Mouse (Mus musculus) cerebellum, adult 2 months (tissue): ENCODE data around the gene Fxyd6. TPM values are rescaled to one million over a fixed set of nuclear protein-coding genes. Genes with fewer than 3 reads are reported as not detected.

Experiments used
- DNase-seq, 2 experiments: peaks; one replicate each; pipeline ENCODE4 v3.0.0; 2021
- H3K27ac ChIP-seq: fragments of 200-500 bp; 2 replicates; pipeline ENCODE4 v1.5.1; 2012; ENCODE audit warnings: low read length, control low read depth, inconsistent platforms; ENCODE audit not compliant: insufficient read depth
- H3K27me3 ChIP-seq: fragments of 200-500 bp; 2 replicates; pipeline ENCODE4 v1.6.1; 2012; ENCODE audit warnings: inconsistent platforms, mild to moderate bottlenecking, low read length, moderate library complexity; ENCODE audit not compliant: control insufficient read depth, insufficient read depth
- H3K4me1 ChIP-seq: fragments of 200-500 bp; 2 replicates; pipeline ENCODE4 v1.6.1; 2011; ENCODE audit warnings: low read length; ENCODE audit not compliant: control insufficient read depth, insufficient read depth
- H3K4me3 ChIP-seq: fragments of 200-500 bp; replicated peaks from 2 replicates; pipeline ENCODE3; 2011; ENCODE audit warnings: mild to moderate bottlenecking, low read depth, low read length, control low read depth; ENCODE audit not compliant: insufficient read depth
- CTCF ChIP-seq: fragments of 200-500 bp; IDR thresholded peaks from 2 replicates; pipeline ENCODE4 v1.5.1; 2011; ENCODE audit warnings: low read depth, mild to moderate bottlenecking, control low read depth, low read length, moderate library complexity, borderline replicate concordance; ENCODE audit not compliant: insufficient read depth
- POLR2A ChIP-seq: fragments of 200-500 bp; IDR thresholded peaks from 2 replicates; pipeline ENCODE4 v1.6.1; 2011; ENCODE audit warnings: low read length, control low read depth, borderline replicate concordance; ENCODE audit not compliant: insufficient read depth
- WGBS: fragments of 180-500 bp; shearing (Covaris S2); methylation state at CpG from one replicate; pipeline ENCODE4 v1.1.7; 2018; 5-methylcytosine and 5-hydroxymethylcytosine counted together
- polyA plus RNA-seq: library from polyadenylated mRNA; depleted of rRNA; stranded (reverse); fragments of >200 nt; gene quantifications from 2 replicates; pipeline ENCODE4 v1.2.3, GENCODE M21; 2012

Fxyd6 gene
- polyA plus RNA-seq, 1 experiment: 104 TPM

GRCm38 (mm10) chr9:45376883-45377282 is 6.9 kb downstream of the Fxyd6 start:
- TF ChIP-seq CTCF (no peak), POLR2A (no peak)
- WGBS: 19% methylated on average over 2 of the region's 2 CpGs
- Histone ChIP-seq H3K27me3 (no peaks in the 10 kb centered on the region), H3K4me3 (no peak overlapping the region), H3K27ac (no peak overlapping the region), H3K4me1 (peaks cover 49% of the 10 kb centered on the region)
- DNase-seq: peak; percentile 71 to 83

GRCm38 (mm10) chr9:45380411-45381251 is 10.6 kb downstream of the Fxyd6 start:
- no peak for TF ChIP-seq POLR2A
- no peak for TF ChIP-seq CTCF
- Histone ChIP-seq H3K4me1 (peaks cover 53% of the 10 kb centered on the region), H3K27me3 (no peaks in the 10 kb centered on the region), H3K27ac (peak overlapping the region; percentile 39; the same call in 1 of the 2 replicates), H3K4me3 (no peak overlapping the region)
- DNase-seq: peak; percentile 76 to 86
- 31% methylated on average over 10 of the region's 10 CpGs for WGBS

DNA sequence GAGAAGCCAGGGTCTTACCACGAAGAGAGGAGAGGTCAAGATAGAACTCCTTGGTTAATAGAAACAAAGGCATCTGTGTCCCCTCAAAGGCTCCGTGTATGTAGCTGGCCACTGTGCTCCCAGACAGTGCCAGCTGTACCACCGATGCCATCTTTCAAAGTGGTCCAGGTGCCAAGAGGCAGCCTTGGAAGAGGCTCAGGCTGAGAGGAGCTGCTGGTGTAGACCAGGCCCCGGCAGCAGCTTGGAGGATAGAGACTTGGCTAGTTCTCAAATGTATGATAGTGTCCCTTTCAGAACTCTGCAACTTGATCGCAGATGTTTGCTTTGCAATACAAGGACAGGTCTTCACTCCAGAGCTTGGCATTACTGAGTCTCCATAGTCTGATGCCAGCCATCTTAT is 12.4 kb downstream of the Fxyd6 start:
- DNase-seq: peak in 1 of 2 experiments; percentile 42
- H3K4me3 ChIP-seq: no peak overlapping the region
- no peaks in the 10 kb centered on the region for H3K27me3 ChIP-seq
- TF ChIP-seq POLR2A (no peak), CTCF (no peak)
- no peak overlapping the region for H3K27ac ChIP-seq
- WGBS: 26% methylated on average over 5 of the region's 5 CpGs
- H3K4me1 ChIP-seq: peaks cover 45% of the 10 kb centered on the region

- peaks cover 41% of the 10 kb centered on the region for H3K4me1 ChIP-seq
- TF ChIP-seq POLR2A (no peak), CTCF (no peak)
- DNase-seq: no peak
- WGBS: 68% methylated on average over 5 of the region's 5 CpGs
- H3K4me3 ChIP-seq: no peak overlapping the region
- H3K27me3 ChIP-seq: no peaks in the 10 kb centered on the region
- no peak overlapping the region for H3K27ac ChIP-seq
Measured at GRCm38 (mm10) chr9:45382834-45383233, 12.8 kb downstream of the Fxyd6 start.

GRCm38 (mm10) chr9:45383883-45384282 is 13.9 kb downstream of the Fxyd6 start:
- Histone ChIP-seq H3K27me3 (no peaks in the 10 kb centered on the region), H3K27ac (no peak overlapping the region), H3K4me3 (no peak overlapping the region), H3K4me1 (peaks cover 35% of the 10 kb centered on the region)
- WGBS: 72% methylated on average over 6 of the region's 6 CpGs
- no peak for DNase-seq
- TF ChIP-seq POLR2A: no peak
- TF ChIP-seq CTCF: no peak

- no peak for DNase-seq
- Histone ChIP-seq H3K4me3 (no peak overlapping the region), H3K27ac (no peak overlapping the region), H3K4me1 (peaks cover 9% of the 10 kb centered on the region; the same call in 1 of the 2 replicates), H3K27me3 (no peaks in the 10 kb centered on the region)
- no peak for TF ChIP-seq CTCF
- WGBS: 95% methylated on average over 5 of the region's 5 CpGs
Measured at GRCm38 (mm10) chr9:45386698-45387097, 16.7 kb downstream of the Fxyd6 start.

- no peak overlapping the region for H3K4me3 ChIP-seq
- H3K27me3 ChIP-seq: no peaks in the 10 kb centered on the region
- H3K27ac ChIP-seq: no peak overlapping the region
- peak; percentile 100 for TF ChIP-seq CTCF
- no peak for TF ChIP-seq POLR2A
- DNase-seq: peak; percentile 85 to 95
- WGBS: 34% methylated on average over 12 of the region's 12 CpGs
- H3K4me1 ChIP-seq: no peaks in the 10 kb centered on the region; the same call in 1 of the 2 replicates
Measured at GRCm38 (mm10) chr9:45388385-45388994, 18.5 kb downstream of the Fxyd6 start.

- DNase-seq: no peak
- TF ChIP-seq CTCF (no peak), POLR2A (no peak)
- Histone ChIP-seq H3K4me3 (no peak overlapping the region), H3K27ac (no peak overlapping the region), H3K27me3 (no peaks in the 10 kb centered on the region), H3K4me1 (no peaks in the 10 kb centered on the region)
- 88% methylated on average over 8 of the region's 8 CpGs for WGBS
Measured at GRCm38 (mm10) chr9:45389596-45389995, 19.6 kb downstream of the Fxyd6 start.
